Mouse (Mus musculus) granulocyte monocyte progenitor cell, adult 5-6 weeks (primary cell): ENCODE measurements around the gene Zbtb44. TPM values are rescaled to one million over a fixed set of nuclear protein-coding genes. Genes with fewer than 3 reads are reported as not detected.

Source experiments
- ATAC-seq: replicated peaks from 2 replicates; pipeline ENCODE4 v1.8.0; 2016; ENCODE audit warnings: mild to moderate bottlenecking, moderate TSS enrichment, inconsistent platforms; ENCODE audit not compliant: poor library complexity, severe bottlenecking
- total RNA-seq, 2 experiments: library from RNA; stranded (forward) in 1 of 2; stranded (reverse) in 1 of 2; fragments of 200-712, 200-1000 nt in 1 of 2; fragments of >200 nt in 1 of 2; fragmentation: Nextera tagmentation in 1 of 2; gene quantifications; 2 replicates each; pipeline ENCODE4 v1.2.3; 2014 to 2017

The Zbtb44 gene
- total RNA-seq, 2 experiments from 2014 or later = 29.5 to 40.1 TPM

DNA sequence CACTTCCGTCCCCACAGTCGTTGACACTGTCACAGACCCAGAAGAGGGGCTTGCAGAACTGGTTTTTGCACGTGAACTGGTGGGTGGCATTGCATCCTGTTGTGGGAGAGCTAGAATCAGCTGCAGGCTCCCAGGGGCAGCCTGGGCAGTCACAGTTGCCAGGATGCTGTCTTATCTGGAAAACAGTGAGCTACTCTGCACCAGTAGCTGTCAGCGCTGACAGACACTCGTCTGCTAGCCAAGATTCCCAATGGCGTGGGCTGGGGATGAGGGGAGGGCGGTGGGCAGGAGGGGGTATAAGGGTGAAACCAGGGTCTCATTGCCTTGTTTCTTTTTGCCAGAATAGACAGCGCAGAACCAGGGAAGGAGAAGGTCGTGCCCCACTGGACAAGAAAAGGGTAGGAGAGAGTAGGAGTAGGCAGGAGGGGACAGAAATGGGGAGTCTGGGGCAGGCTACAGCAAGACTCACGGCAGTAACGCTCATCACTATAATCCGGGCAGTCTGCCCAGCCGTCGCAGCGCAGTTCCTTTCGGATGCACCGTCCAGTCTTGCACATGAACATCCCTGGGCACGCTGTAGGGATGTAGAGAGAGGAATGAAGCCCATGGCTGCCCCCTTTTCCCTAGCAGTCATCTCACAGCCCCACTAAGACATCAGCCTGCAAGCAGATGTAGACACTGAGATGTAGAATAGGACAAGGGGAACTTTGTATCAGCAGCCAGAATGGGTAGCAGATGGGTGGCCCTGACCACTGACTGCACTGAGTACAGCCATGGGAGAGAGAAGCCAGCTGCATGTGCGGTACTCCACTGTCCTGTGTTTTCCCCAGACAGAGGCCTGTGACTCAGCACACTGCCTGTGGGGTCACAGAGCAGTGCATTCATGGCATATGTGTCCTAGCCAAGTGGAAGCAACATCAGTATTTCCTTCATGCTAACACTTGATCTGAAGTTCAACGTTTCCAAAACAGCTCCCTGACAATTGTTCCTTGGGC is 66.9 kb downstream of the Zbtb44 start:
- no peak for ATAC-seq

DNA sequence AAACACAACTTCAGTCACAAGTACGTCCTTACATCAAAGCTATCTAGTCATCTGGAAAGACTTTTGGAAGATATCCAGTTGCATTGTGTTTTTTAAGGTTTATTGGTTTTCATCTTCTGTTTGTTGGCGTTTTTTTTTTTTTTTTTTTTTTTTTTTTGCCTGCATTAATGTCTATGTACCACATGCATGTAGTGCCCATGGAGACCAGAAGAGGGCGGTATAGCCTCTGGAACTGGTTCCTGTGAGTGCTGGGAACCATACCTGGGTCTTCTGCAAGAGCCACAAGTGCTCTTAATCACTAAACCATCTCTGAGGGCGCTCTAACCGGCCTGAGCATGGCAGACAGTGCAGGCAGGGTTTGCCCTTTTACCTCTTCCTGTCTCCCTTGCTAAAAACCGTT is 67.7 kb downstream of the Zbtb44 start:
- no peak for ATAC-seq

DNA sequence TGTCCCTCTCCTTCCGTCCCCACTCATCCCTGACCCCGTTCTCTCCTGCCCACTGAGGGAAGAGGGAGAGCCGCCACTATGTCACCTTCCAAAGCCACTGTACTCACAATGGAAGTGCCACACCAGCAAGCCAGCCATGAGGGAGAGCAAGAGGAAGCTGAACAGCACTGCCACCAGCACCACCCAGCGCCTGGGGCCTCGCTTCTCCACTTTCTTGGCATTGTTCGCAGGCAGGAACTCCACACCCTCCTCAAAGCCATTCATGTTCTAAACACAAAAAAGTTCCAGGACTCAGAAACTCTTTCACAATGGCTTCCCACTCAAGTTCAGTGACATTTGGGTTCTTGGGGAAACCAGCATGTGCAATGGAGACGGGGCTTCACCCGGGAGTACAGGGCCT is 78.0 kb downstream of the Zbtb44 start:
- no peak for ATAC-seq

DNA sequence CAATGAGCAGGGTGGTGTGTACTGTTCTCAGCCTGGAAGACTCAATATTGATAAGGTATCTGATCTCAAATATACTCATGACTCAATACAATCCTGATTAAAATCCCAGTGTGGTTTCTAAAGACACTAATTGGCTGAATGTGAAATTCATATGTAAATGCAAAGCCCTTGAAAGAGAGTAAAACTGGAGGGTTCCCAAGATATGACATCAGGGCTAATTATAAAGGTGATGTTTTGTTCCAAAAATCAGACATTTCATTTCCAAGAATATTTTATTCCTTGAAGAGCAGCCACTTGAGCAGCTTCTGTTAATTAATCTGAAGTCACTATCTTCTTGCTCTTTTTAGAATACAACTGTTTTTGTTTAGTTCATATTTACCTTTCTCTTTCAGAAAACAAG is 85.1 kb downstream of the Zbtb44 start:
- ATAC-seq = no peak

DNA sequence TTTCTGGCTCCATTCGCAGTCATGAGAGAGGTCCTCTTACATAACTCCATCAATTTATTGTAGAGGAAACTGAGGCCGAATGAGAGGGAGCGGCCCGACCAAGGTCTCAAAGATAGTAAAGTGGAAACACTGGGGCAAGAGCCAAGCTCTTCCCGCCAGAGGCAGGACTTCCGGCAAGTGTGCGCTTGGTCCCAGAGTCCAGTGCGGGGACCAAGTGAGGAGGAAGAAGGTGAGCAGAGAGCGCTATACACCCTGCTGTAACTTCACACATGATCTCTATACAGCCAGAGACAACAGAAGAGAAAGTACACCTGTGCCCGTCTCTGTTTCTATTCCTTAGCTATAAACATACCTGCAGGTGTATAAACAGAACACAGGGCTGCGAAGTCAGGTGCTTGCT is 86.6 kb downstream of the Zbtb44 start:
- no peak for ATAC-seq

DNA sequence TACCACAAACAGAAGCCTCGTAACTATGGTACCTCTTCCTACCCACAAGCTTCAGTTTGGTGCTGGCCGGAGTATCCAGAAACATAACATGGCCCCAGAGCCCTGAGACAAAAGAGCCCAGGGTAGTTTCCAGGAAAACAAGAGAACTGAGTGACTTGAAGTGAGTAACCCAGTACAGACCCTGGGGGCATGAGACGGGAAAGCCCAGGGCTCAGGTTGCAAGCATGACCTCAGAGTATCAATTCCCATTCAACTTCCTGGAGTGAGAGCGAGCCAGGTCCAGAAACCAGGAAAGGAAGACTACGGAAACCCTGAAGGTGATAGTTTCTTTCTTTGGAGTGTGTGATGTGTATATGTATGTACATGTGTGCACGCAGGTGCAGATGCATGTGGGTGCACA is 87.0 kb downstream of the Zbtb44 start:
- ATAC-seq = no peak

DNA sequence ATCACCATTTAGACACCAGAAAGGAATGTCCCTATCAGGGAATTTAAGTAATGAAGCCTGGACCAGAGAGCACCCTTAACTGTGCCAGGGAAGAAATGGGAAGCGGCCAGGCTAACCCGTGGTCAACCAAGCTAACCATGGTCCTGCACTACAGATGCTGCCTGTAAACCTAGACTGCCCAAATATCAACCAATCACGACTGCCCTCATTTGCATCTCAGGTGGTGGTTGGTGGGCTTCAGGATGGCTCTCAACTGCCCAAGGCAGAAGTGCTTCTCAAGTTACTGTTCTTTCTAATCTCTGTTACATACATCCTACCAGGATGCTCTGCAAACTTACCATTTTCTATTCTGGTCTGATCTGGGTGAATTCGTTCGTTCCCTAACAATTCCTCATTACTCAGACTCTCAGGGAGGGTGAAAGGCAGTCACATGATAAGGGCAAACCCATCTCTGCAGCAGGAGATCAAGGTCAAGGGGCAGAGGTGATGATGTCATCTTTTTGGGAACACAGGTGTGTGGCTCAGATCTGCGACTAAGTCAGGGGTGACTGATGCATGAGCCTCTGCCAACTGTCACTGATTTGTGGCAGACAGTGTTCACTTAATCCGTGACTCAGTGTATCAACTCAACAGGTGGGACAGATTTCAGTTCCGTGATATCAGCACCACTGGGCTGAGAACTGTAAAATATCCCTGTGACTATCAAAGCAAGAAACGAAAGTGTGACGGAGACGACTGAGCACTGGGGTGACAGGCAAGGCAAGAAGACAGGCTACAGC is 88.3 kb downstream of the Zbtb44 start:
- ATAC-seq = peak; percentile 48

DNA sequence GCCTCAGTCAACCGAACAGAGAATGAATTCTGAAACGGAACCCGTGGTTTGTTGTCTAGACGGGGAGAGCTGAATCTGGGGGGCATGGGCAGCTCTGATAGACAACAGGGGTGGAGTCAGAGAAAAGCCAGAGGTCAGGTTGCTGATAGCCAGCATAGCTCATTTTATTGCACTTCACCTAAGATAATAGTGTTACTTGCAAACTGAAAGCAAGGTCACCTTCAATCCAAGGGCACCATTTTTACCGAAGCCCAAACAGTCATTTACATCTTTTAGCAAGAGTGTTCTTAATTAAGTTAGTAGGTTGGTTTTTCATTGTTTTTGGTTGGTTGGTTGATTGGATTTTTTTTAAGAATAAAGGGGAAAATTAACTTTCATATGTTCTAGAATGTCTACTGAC is 89.0 kb downstream of the Zbtb44 start:
- ATAC-seq = no peak

DNA sequence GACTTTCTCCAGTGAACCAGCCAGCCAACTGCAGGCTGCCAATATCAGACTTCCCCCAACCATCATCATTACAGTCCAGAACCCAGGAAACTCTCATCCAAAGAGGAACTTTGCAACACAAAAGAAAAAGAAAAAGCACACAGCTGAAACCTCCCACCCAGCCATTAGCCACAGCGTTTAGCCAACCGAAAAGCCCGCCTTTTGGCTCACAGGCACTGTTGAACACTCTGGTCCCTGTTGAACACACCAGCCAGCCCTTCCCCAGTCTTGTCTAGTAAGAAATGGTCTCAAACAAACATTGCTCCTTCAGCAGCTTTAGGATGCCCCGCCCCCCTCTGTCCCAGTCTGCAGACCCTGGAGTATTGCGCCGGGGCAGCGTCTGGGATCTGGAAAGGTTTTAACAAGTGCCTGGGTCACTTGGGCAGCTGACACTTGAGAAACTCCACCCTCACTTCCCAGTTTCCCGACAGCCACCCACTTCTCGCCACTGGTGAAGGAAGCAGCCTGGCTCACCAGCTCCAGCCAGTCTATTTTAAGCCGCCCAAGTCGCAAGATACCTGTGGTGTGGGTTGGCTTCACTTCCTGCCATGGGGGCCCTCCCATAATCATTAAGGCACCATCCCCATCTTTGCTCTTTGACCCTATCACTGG is 89.6 kb downstream of the Zbtb44 start:
- peak; percentile 17 for ATAC-seq

DNA sequence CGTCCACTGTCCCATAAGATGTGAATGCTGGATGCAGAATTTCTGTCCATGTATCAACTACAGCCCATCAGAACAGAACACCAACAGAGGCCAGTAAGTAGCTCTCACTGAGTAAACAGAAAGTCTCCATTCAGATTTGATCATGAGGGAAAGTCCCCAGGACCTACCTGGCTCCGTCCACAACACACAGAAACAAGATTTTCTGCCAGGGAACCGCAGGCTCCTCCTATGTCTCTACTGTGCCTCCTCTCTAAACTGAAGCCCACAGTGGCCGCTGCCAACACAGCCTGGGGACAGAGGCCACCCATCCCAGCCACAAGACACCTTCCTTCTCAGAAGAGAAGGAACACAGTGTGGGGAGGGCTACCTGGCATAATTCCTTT is 90.1 kb downstream of the Zbtb44 start:
- no peak for ATAC-seq

DNA sequence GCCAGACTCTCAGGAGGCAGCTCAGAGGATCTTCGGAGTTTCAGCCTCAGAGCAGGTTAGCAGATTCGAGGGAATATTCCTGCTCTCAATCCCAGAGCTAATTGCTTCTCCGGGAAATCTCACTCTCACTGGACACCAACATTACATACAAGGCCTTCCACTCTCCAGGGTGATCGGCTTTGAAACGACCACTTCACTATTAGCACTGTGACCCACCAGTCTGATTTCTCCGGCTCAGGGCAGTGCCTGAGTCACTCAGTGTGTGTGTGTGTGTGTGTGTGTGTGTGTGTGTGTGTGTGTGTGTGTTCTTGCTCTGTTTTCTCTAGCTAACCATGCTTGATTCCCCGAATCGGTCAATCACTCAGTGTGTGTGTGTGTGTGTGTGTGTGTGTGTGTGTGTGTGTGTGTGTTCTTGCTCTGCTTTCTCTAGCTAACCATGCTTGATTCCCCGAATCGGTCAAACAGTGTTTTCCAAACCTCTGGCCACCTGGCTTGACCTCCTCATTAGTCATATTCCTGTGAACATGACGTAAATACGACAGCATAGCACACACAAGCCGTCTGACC is 92.1 kb downstream of the Zbtb44 start:
- no peak for ATAC-seq

Other genes starting within 250 kb of the Zbtb44 start
- gene Adamts15, start 108.2 kb upstream of the Zbtb44 start, total RNA-seq (2014; fragmentation: Nextera tagmentation) = not detected in 2 replicates
- not detected in 2 replicates for gene Adamts15, start 108.2 kb upstream of the Zbtb44 start, total RNA-seq (2017)
- not detected in 2 replicates for gene Adamts8, start 88.1 kb upstream of the Zbtb44 start, total RNA-seq (2014; fragmentation: Nextera tagmentation)
- not detected in 2 replicates for gene Adamts8, start 88.1 kb upstream of the Zbtb44 start, total RNA-seq (2017)
- gene St14, start 101.2 kb downstream of the Zbtb44 start, total RNA-seq (2014; fragmentation: Nextera tagmentation) = 6.2 and 7.1 TPM in 2 replicates
- 7.7 and 16.5 TPM in 2 replicates for gene St14, start 101.2 kb downstream of the Zbtb44 start, total RNA-seq (2017)
- gene Aplp2, start 181.2 kb downstream of the Zbtb44 start, total RNA-seq (2014; fragmentation: Nextera tagmentation) = 28.1 and 32.6 TPM in 2 replicates
- gene Aplp2, start 181.2 kb downstream of the Zbtb44 start, total RNA-seq (2017) = 34.1 and 34.9 TPM in 2 replicates
- 12.4 and 14.1 TPM in 2 replicates for gene Prdm10, start 249.9 kb downstream of the Zbtb44 start, total RNA-seq (2014; fragmentation: Nextera tagmentation)
- 6.4 and 7.3 TPM in 2 replicates for gene Prdm10, start 249.9 kb downstream of the Zbtb44 start, total RNA-seq (2017)